Mouse (Mus musculus) liver, embryonic 13.5 days (tissue): ENCODE measurements around the gene Lonrf2. TPM values are rescaled to one million over a fixed set of nuclear protein-coding genes. Genes with fewer than 3 reads are reported as not detected.

ENCODE experiments used
- ATAC-seq: fragments of 200-750 bp; cut with Nextera tagmentation; 2 replicates; pipeline ENCODE4 v1.8.0; 2017; ENCODE audit warnings: low read depth, mild to moderate bottlenecking, moderate number of reproducible peaks, moderate library complexity
- DNase-seq: peaks from one replicate; pipeline ENCODE4 v3.0.0; 2022
- H3K27ac ChIP-seq: fragments of 300-500 bp; sonication (generic); 2 replicates; pipeline ENCODE4 v1.5.1; 2015; ENCODE audit warnings: moderate library complexity, mild to moderate bottlenecking, inconsistent platforms
- H3K27me3 ChIP-seq: fragments of 300-500 bp; sonication (generic); 2 replicates; pipeline ENCODE4 v1.6.1; 2015; ENCODE audit warnings: mild to moderate bottlenecking, inconsistent platforms
- H3K36me3 ChIP-seq: fragments of 300-500 bp; sonication (generic); 2 replicates; pipeline ENCODE4 v1.6.1; 2015; ENCODE audit warnings: mild to moderate bottlenecking, inconsistent platforms
- H3K4me1 ChIP-seq: fragments of 300-500 bp; sonication (generic); replicated peaks from 2 replicates; pipeline ENCODE4 v1.6.1; 2015; ENCODE audit warnings: inconsistent platforms
- H3K4me2 ChIP-seq: fragments of 300-500 bp; sonication (generic); 2 replicates; pipeline ENCODE4 v1.6.1; 2015; ENCODE audit warnings: inconsistent platforms, mild to moderate bottlenecking, moderate library complexity
- H3K4me3 ChIP-seq: fragments of 300-500 bp; sonication (generic); replicated peaks from 2 replicates; pipeline ENCODE4 v1.5.1; 2015; ENCODE audit warnings: mild to moderate bottlenecking, inconsistent platforms
- H3K9ac ChIP-seq: fragments of 300-500 bp; sonication (generic); 2 replicates; pipeline ENCODE4 v1.6.1; 2015; ENCODE audit warnings: mild to moderate bottlenecking, inconsistent platforms
- H3K9me3 ChIP-seq: fragments of 300-500 bp; sonication (generic); replicated peaks from 2 replicates; pipeline ENCODE4 v1.6.1; 2016; ENCODE audit warnings: inconsistent platforms
- WGBS: fragments of 180-500 bp; shearing (Covaris S2); methylation state at CpG from one replicate; pipeline ENCODE4 v1.1.7; 2015; ENCODE audit not compliant: insufficient replicate concordance; 5-methylcytosine and 5-hydroxymethylcytosine counted together
- polyA plus RNA-seq: library from polyadenylated mRNA; unstranded; fragments of >200 nt; fragmentation: Nextera tagmentation; extraction: Ambion mirVana; gene quantifications from 2 replicates; pipeline ENCODE4 v1.2.1, GENCODE M21; 2015

The Lonrf2 gene
- polyA plus RNA-seq, 1 experiment from 2014 or later, result 0.05 TPM

DNA sequence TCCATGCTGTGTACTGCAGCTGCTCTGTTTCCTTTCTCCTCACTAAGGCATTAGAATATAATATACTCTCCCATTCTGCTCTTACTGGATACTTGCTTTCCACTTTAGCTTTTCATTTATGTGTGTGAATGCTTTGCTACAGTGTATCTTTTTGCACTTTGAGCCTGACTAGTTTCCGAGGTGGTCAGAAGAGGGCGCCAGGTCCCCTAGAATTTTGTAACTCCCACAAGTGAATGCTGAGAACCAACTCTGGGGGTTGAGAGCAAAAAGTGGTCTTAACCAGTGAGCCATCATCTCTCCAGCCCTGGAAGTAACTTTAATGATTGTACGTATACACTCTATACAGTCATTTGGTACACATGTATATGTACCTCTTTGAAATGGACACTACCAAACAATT lies 1.6 kb downstream of the Lonrf2 start:
- H3K4me2 ChIP-seq, result no peak overlapping the region
- H3K27me3 ChIP-seq, result peaks cover 53% of the 10 kb centered on the region
- H3K27ac ChIP-seq, result no peak overlapping the region
- no peaks in the 10 kb centered on the region for H3K9me3 ChIP-seq
- H3K9ac ChIP-seq, result no peak overlapping the region
- H3K4me1 ChIP-seq, result 0 out of 2 replicates have a peak, but pooled peaks cover 6% of the 10 kb centered on the region
- H3K36me3 ChIP-seq, result no peaks in the 10 kb centered on the region
- ATAC-seq (no peak), DNase-seq (no peak)
- H3K4me3 ChIP-seq, result no peak overlapping the region
- WGBS, result 26% methylated on average over 3 of the region's 3 CpGs

DNA sequence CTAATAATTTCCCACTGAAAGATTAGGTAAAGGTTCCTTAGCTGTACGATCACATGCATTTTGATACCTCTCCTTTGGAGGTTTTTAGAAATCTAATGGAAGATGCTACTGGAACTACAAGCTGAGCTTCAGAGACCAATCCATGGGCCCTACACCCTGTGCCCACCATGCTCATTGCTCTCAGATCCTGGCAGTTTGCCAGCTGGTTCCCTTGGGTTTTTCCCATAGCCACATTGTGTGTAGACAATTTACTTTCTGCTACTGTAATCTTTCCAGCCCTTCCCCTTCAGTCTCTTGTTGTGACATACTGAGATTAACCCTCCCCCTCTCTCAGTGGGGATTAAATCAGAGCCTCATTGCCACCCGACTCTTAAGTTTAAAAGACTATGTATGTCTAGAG lies 11.6 kb downstream of the Lonrf2 start:
- no peaks in the 10 kb centered on the region for H3K9me3 ChIP-seq

DNA sequence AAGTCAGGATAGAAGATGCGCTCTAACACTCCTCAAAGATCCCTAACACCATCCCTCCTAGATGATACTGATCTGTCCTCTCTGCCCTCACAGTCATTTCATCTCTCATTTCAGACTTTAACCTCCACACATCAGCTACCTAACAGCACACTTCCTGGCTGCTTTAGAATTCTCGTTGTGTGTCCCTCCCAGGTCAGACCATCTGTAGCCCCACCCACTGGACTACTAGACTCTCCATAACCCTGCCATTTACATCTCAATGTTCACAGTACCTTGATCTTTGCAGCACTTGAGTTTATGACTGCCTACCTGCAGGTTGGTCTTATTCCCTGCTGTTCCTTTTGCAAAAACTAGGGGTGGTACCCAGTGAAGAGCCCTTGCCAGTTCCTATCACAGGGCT lies 12.7 kb downstream of the Lonrf2 start:
- ATAC-seq (no peak), DNase-seq (no peak)
- Histone ChIP-seq H3K9me3 (no peaks in the 10 kb centered on the region), H3K9ac (no peak overlapping the region), H3K27me3 (no peaks in the 10 kb centered on the region), H3K4me1 (no peaks in the 10 kb centered on the region), H3K27ac (no peak overlapping the region), H3K4me3 (no peak overlapping the region), H3K36me3 (no peaks in the 10 kb centered on the region), H3K4me2 (no peak overlapping the region)
- WGBS, result 54% methylated on average over 2 of the region's 2 CpGs

More for the DNA sequence above, 11.6 kb downstream of the Lonrf2 start:
- H3K9ac ChIP-seq, result no peak overlapping the region
- no peaks in the 10 kb centered on the region for H3K36me3 ChIP-seq
- no peaks in the 10 kb centered on the region for H3K27me3 ChIP-seq
- no peak overlapping the region for H3K4me2 ChIP-seq
- WGBS, result 55% methylated on average over 2 of the region's 2 CpGs
- no peak overlapping the region for H3K4me3 ChIP-seq
- H3K4me1 ChIP-seq, result no peaks in the 10 kb centered on the region
- H3K27ac ChIP-seq, result no peak overlapping the region
- no peak for DNase-seq
- no peak for ATAC-seq

DNA sequence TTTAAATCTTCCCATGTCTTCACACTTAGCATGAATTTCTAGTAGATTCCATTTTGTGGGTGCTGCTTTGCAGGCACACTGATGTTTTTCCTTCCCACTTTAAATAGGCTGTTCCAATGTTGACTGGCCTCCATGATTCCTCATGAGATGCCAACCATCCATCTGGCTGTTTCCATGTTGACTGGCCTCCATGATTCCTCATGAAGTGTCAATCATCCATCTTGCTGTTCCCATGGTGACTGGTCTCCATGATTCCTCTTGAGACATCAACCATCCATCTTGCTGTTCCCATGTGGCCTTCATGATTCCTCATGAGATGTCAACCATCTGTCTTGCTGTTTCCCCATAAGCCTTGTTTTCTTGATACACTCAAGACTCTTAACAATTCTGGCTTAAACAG lies 16.8 kb downstream of the Lonrf2 start:
- DNase-seq (no peak), ATAC-seq (no peak)
- Histone ChIP-seq H3K9me3 (no peaks in the 10 kb centered on the region), H3K4me1 (no peaks in the 10 kb centered on the region), H3K27me3 (no peaks in the 10 kb centered on the region), H3K4me3 (no peak overlapping the region), H3K4me2 (no peak overlapping the region), H3K9ac (no peak overlapping the region), H3K27ac (no peak overlapping the region), H3K36me3 (no peaks in the 10 kb centered on the region)

DNA sequence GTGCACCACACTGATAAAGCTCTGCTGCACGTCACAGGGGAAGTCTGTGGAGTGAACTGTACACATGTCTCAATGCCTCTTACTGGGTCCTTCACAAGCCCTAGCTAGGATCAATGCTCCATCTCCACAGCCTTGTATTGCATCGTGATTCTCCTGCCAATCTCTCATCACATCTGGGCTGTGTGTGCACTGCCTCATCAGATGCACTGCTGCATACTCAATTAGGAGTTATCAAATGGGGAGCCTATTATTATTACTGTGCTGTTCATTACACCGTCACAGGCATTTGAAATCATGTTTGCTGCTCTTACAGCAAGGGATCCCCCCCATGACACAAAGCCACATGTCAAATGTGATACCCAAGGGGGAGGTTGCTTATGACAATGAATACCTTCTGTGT lies 18.8 kb downstream of the Lonrf2 start:
- 51% methylated on average over 3 of the region's 3 CpGs for WGBS
- H3K27me3 ChIP-seq, result no peaks in the 10 kb centered on the region
- H3K4me3 ChIP-seq, result no peak overlapping the region
- H3K4me2 ChIP-seq, result no peak overlapping the region
- no peaks in the 10 kb centered on the region for H3K36me3 ChIP-seq
- no peaks in the 10 kb centered on the region for H3K4me1 ChIP-seq
- DNase-seq (no peak), ATAC-seq (no peak)
- no peaks in the 10 kb centered on the region for H3K9me3 ChIP-seq
- H3K27ac ChIP-seq, result no peak overlapping the region
- no peak overlapping the region for H3K9ac ChIP-seq

DNA sequence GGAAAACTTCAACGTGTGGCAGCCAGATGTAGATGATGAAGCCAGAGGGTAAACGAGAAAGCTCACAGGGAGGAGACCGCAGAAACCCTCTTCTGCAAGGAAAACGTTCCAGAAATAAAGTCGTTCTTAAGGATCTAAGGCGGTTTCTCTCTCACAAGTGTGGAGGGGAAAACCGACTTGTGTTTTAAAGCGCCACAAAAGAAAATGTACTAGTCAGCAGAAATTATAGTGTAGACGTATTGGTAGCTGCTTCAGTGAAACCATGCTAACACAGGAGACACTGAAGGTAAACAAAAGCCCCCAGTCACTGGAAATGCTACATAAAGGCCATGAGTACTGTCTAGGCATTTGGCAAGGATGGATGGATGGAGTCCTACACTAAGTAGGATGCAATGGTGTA lies 19.2 kb downstream of the Lonrf2 start:
- DNase-seq (no peak), ATAC-seq (no peak)
- Histone ChIP-seq H3K27me3 (no peaks in the 10 kb centered on the region), H3K4me3 (no peak overlapping the region), H3K27ac (no peak overlapping the region), H3K4me1 (no peaks in the 10 kb centered on the region), H3K9ac (no peak overlapping the region), H3K4me2 (no peak overlapping the region), H3K36me3 (no peaks in the 10 kb centered on the region), H3K9me3 (no peaks in the 10 kb centered on the region)
- WGBS, result 62% methylated on average over 9 of the region's 9 CpGs

DNA sequence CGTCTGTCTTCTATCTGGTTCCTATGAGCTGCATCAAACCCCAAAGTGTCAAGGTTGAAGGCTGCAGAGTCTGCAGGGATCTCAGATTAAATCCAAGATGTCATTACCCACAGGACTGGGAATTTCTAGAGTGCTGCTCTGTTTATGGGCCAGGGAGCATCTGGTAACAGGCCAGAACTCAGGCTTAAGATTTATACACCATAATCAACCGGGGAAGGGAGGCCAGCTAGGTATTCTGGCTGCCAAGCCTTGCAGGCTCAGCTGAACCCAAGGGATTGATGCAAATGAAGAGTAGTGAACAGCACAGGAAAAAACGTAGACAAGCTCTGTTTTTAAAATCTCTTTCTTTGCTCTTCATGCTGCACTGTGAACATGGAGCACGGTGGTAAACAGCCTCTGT lies 20.2 kb downstream of the Lonrf2 start:
- H3K4me1 ChIP-seq, result no peaks in the 10 kb centered on the region
- no peaks in the 10 kb centered on the region for H3K36me3 ChIP-seq
- DNase-seq (no peak), ATAC-seq (no peak)
- WGBS, result 55% methylated on average over 4 of the region's 4 CpGs
- no peak overlapping the region for H3K4me3 ChIP-seq
- no peaks in the 10 kb centered on the region for H3K9me3 ChIP-seq
- no peak overlapping the region for H3K27ac ChIP-seq
- H3K27me3 ChIP-seq, result no peaks in the 10 kb centered on the region
- no peak overlapping the region for H3K4me2 ChIP-seq
- H3K9ac ChIP-seq, result no peak overlapping the region

DNA sequence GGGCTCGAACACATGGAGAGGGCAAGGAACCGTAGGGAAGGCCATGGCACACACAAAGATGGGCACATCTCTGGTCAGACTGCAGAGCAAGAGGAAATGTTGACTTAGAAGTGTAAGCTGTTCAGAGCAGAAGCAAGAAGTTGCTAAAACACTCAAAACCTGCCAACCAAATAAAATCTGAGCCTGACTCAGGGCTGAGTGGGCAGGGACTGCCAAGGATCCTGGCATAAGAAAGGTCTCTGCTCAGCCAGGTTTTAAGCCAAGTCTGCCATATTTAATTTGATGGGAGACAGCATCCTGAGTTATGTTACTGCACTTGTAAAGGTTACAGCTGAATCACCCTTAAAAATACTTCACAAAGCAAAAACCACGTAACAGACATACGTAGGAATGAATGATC lies 29.4 kb downstream of the Lonrf2 start:
- DNase-seq, result no peak
- no peak for ATAC-seq
- Histone ChIP-seq H3K27me3 (no peaks in the 10 kb centered on the region), H3K36me3 (no peaks in the 10 kb centered on the region), H3K27ac (no peak overlapping the region), H3K4me1 (no peaks in the 10 kb centered on the region), H3K9me3 (no peaks in the 10 kb centered on the region), H3K4me3 (no peak overlapping the region), H3K4me2 (no peak overlapping the region), H3K9ac (no peak overlapping the region)
- WGBS, result 84% methylated on average over 4 of the region's 4 CpGs

DNA sequence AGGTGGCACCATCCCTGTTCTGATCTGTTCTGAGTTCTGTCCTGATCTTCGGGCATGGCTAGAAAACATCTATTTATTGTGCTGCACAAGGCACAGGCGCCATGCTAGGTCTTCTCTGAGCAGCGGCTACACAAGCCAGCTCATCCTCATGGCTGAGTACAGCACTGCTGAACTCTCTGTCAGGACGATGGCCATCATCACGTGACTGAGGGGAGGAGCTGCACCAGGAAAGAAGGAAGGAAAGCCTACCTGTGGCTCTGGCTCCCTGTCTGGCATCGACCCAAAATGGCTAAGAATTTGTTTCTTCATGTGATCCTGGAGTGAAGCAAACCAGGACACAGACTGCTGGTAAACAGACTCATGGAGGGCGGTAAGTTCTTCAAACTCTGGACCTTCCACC lies 36.1 kb downstream of the Lonrf2 start:
- Histone ChIP-seq H3K27me3 (no peaks in the 10 kb centered on the region), H3K4me3 (no peak overlapping the region), H3K9ac (no peak overlapping the region), H3K4me2 (no peak overlapping the region), H3K9me3 (no peaks in the 10 kb centered on the region), H3K4me1 (no peaks in the 10 kb centered on the region), H3K27ac (no peak overlapping the region), H3K36me3 (no peaks in the 10 kb centered on the region)
- DNase-seq (no peak), ATAC-seq (no peak)
- 52% methylated on average over 7 of the region's 7 CpGs for WGBS

DNA sequence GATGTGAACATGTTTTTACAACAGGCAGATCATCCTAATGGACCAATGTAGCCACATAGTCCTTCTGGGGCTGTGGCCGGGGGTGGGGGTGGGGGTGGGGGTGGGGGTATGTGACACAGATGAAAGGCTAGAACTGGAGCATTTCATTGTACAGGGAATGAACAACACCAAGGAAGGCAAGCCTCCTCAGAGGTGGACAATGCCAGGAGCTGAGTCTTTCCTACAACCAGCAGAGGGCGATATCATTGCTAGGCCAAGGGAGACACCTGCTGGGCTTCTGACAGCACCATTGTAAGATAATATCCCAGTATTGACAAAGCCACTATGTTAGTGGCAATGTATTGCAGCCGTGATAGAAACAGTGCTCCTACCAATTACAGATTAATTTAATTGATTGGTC lies 37.2 kb downstream of the Lonrf2 start:
- Histone ChIP-seq H3K4me3 (no peak overlapping the region), H3K36me3 (no peaks in the 10 kb centered on the region), H3K4me1 (no peaks in the 10 kb centered on the region), H3K27ac (no peak overlapping the region), H3K4me2 (no peak overlapping the region), H3K9me3 (no peaks in the 10 kb centered on the region), H3K9ac (no peak overlapping the region), H3K27me3 (no peaks in the 10 kb centered on the region)
- no peak for ATAC-seq
- WGBS, result 31% methylated on average over 3 of the region's 3 CpGs
- no peak for DNase-seq

DNA sequence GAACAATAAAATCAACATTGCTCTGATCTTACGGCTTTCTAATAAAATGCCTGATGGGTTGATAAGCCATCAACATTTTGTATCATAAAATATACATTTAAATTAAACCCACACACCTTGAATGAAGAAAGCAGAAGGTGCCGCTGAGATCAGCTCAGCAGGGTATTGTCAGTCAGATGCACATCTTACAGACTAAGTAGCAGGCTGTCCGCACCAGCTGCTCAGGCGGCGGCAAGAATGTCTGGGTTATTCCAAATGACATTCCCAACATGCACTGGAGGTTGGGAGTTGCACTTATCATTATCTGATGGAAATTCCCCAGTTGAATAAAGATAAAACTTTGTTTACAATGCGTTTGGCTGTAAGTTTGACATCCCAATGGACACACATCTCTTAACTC lies 39.6 kb downstream of the Lonrf2 start:
- DNase-seq (no peak), ATAC-seq (no peak)
- no peaks in the 10 kb centered on the region for H3K36me3 ChIP-seq
- no peaks in the 10 kb centered on the region for H3K27me3 ChIP-seq
- H3K4me3 ChIP-seq, result no peak overlapping the region
- 70% methylated on average over 6 of the region's 6 CpGs for WGBS
- H3K9me3 ChIP-seq, result no peaks in the 10 kb centered on the region
- no peaks in the 10 kb centered on the region for H3K4me1 ChIP-seq
- no peak overlapping the region for H3K9ac ChIP-seq
- H3K27ac ChIP-seq, result no peak overlapping the region
- no peak overlapping the region for H3K4me2 ChIP-seq

DNA sequence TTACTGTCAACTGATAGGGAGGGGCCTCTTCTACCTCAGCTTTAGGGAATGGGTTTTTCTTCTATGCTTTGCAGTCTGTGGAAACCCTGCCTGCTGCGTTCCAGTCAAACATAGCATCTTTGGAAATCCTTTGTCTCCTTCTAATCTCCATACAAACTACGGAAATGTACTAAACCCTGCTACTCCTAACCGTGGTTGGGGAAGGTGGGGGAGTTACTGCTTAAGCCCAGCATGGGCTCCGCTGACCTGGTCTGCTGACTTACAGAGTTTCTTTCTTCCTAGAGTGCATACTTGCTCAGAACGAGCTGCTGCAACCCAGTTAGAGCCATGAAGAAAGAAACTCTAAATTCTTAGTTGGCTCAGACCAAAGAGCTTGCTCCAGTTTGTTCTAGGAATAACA lies 41.0 kb downstream of the Lonrf2 start:
- Histone ChIP-seq H3K27ac (no peak overlapping the region), H3K27me3 (no peaks in the 10 kb centered on the region), H3K4me3 (no peak overlapping the region), H3K36me3 (no peaks in the 10 kb centered on the region), H3K9me3 (no peaks in the 10 kb centered on the region), H3K4me1 (no peaks in the 10 kb centered on the region), H3K4me2 (no peak overlapping the region), H3K9ac (no peak overlapping the region)
- ATAC-seq (no peak), DNase-seq (no peak)
- WGBS, result 57% methylated on average over 5 of the region's 5 CpGs
